Mouse (Mus musculus) layer of hippocampus, postnatal 10 days (tissue): ENCODE data around the gene Ccdc167. TPM values are rescaled to one million over a fixed set of nuclear protein-coding genes. Genes with fewer than 3 reads are reported as not detected.

Experiments
- DNase-seq, 2 experiments: peaks; one replicate each; pipeline ENCODE4 v3.0.0; 2021; ENCODE audit warnings: low spot score in 2 of 2
- total RNA-seq, 2 experiments: library from RNA; stranded (reverse); gene quantifications; 2 replicates each; pipeline ENCODE4 v1.2.3; 2021

The Ccdc167 gene
- total RNA-seq, 2 experiments from 2014 or later: 15.3 to 20.1 TPM

GRCm38 (mm10) chr17:29688610-29689009 is 28.2 kb downstream of the Ccdc167 start:
- DNase-seq: no peak

- DNase-seq: no peak
Measured at GRCm38 (mm10) chr17:29687373-29687772, 29.5 kb downstream of the Ccdc167 start.

GRCm38 (mm10) chr17:29686771-29687170 is 30.1 kb downstream of the Ccdc167 start:
- no peak for DNase-seq

GRCm38 (mm10) chr17:29684275-29684674 is 32.6 kb downstream of the Ccdc167 start:
- no peak for DNase-seq

GRCm38 (mm10) chr17:29683127-29683526 is 33.7 kb downstream of the Ccdc167 start:
- no peak for DNase-seq

- DNase-seq: no peak
Measured at GRCm38 (mm10) chr17:29682261-29682660, 34.6 kb downstream of the Ccdc167 start.

- no peak for DNase-seq
Measured at GRCm38 (mm10) chr17:29681669-29682068, 35.2 kb downstream of the Ccdc167 start.

GRCm38 (mm10) chr17:29680921-29681320 is 35.9 kb downstream of the Ccdc167 start:
- DNase-seq: no peak

GRCm38 (mm10) chr17:29680174-29680573 is 36.7 kb downstream of the Ccdc167 start:
- DNase-seq: peak in 1 of 2 experiments; percentile 37

- DNase-seq: no peak
Measured at GRCm38 (mm10) chr17:29679038-29679767, 37.6 kb downstream of the Ccdc167 start.

- no peak for DNase-seq
Measured at GRCm38 (mm10) chr17:29678526-29678925, 38.3 kb downstream of the Ccdc167 start.

- no peak for DNase-seq
Measured at GRCm38 (mm10) chr17:29673325-29673724, 43.5 kb downstream of the Ccdc167 start.

GRCm38 (mm10) chr17:29671021-29671420 is 45.8 kb downstream of the Ccdc167 start:
- peak in 1 of 2 experiments; percentile 26 for DNase-seq

GRCm38 (mm10) chr17:29669936-29670335 is 46.9 kb downstream of the Ccdc167 start:
- DNase-seq: no peak

- DNase-seq: no peak
Measured at GRCm38 (mm10) chr17:29669030-29669429, 47.8 kb downstream of the Ccdc167 start.

GRCm38 (mm10) chr17:29668051-29668986 is 48.5 kb downstream of the Ccdc167 start:
- peak; percentile 16 to 49 for DNase-seq

GRCm38 (mm10) chr17:29662145-29662544 is 54.7 kb downstream of the Ccdc167 start:
- no peak for DNase-seq

- DNase-seq: peak in 1 of 2 experiments; percentile 21
Measured at GRCm38 (mm10) chr17:29660762-29661391, 56.0 kb downstream of the Ccdc167 start.

GRCm38 (mm10) chr17:29660076-29660761 is 56.6 kb downstream of the Ccdc167 start, which contains the start of gene Cmtr1:
Gene Cmtr1, plus strand, starts transcription at chr17:29660595.
- peak; percentile 95 to 97 for DNase-seq

GRCm38 (mm10) chr17:29658249-29658648 is 58.6 kb downstream of the Ccdc167 start:
- no peak for DNase-seq

- DNase-seq: no peak
Measured at GRCm38 (mm10) chr17:29642219-29642618, 74.6 kb downstream of the Ccdc167 start.
